Mouse (Mus musculus): Measurements from ENCODE around the gene Chn2.

DNA sequence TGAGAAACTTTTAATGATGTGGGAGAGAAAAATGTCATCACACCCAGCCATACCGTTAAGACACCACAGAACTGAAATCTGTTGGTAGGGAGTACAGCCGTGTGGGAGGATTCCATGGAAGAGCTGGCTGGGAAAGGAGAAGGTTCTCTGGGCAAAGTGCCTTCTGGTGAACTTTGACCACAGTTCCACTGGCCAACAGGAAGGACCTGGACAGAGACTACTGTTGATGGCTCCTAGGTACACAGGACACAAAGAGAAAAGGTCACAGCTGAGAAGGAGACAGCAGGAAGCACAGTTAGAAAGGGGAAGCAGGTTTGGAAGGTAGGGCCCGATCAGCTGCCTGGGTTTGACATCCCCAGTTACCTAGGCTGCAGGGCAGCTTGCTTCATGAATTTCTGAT is 3.8 kb upstream of the Chn2 start:
- TF ChIP-seq POLR2A (IDR thresholded peaks at IDR 0.05; ENCODE audit: borderline replicate concordance, extremely low read depth, insufficient read depth, insufficient read length, poor library complexity, severe bottlenecking): no peak
- no peak for TF ChIP-seq CTCF (IDR thresholded peaks at IDR 0.05; ENCODE audit: borderline replicate concordance, extremely low read depth, insufficient read depth, insufficient read length)
